Mouse (Mus musculus): ENCODE measurements around the gene Cdc14a. TPM values are rescaled to one million over a fixed set of nuclear protein-coding genes. Genes with fewer than 3 reads are reported as not detected.

The Cdc14a gene
- polyA plus RNA-seq, 1 experiment from 2014 or later = 4.0 TPM

GRCm38 (mm10) chr3:116333229-116333628 is 90.6 kb downstream of the Cdc14a start:
- H3K9ac ChIP-seq (ENCODE audit: low read depth, low read length) = no peak overlapping the region
- no peak for ATAC-seq
- H3K4me1 ChIP-seq (ENCODE audit: control insufficient read depth, insufficient read depth, low read length) = no peaks in the 10 kb centered on the region
- H3K36me3 ChIP-seq (ENCODE audit: control insufficient read depth, insufficient read depth, low read length) = no peaks in the 10 kb centered on the region
- H3K9me3 ChIP-seq (replicated peaks; ENCODE audit: control insufficient read depth, low read length, poor library complexity, severe bottlenecking) = no peaks in the 10 kb centered on the region
- no peak overlapping the region for H3K4me2 ChIP-seq (ENCODE audit: low read length)
- H3K27ac ChIP-seq (ENCODE audit: low read length) = no peak overlapping the region
- no peaks in the 10 kb centered on the region for H3K27me3 ChIP-seq (ENCODE audit: control insufficient read depth, insufficient read depth, low read depth, low read length)
- H3K4me3 ChIP-seq (ENCODE audit: low read depth, low read length) = no peak overlapping the region
- WGBS = 14% methylated on average over 7 of the region's 7 CpGs

GRCm38 (mm10) chr3:116331811-116332464 is 91.9 kb downstream of the Cdc14a start:
- H3K27ac ChIP-seq (ENCODE audit: low read length) = no peak overlapping the region
- ATAC-seq = peak; percentile 81
- H3K9ac ChIP-seq (ENCODE audit: low read depth, low read length) = no peak overlapping the region

GRCm38 (mm10) chr3:116329976-116330375 is 93.9 kb downstream of the Cdc14a start:
- no peaks in the 10 kb centered on the region for H3K36me3 ChIP-seq (ENCODE audit: control insufficient read depth, insufficient read depth, low read length)
- no peaks in the 10 kb centered on the region for H3K27me3 ChIP-seq (ENCODE audit: control insufficient read depth, insufficient read depth, low read depth, low read length)
- no peak overlapping the region for H3K27ac ChIP-seq (ENCODE audit: low read length)
- no peak for ATAC-seq
- no peak overlapping the region for H3K4me3 ChIP-seq (ENCODE audit: low read depth, low read length)
- WGBS = 78% methylated on average over 8 of the region's 8 CpGs
- H3K9ac ChIP-seq (ENCODE audit: low read depth, low read length) = no peak overlapping the region
- peaks cover 3% of the 10 kb centered on the region; the same call in 1 of the 2 replicates for H3K4me1 ChIP-seq (ENCODE audit: control insufficient read depth, insufficient read depth, low read length)
- no peaks in the 10 kb centered on the region for H3K9me3 ChIP-seq (replicated peaks; ENCODE audit: control insufficient read depth, low read length, poor library complexity, severe bottlenecking)
- no peak overlapping the region for H3K4me2 ChIP-seq (ENCODE audit: low read length)

More at GRCm38 (mm10) chr3:116331811-116332464, 91.9 kb downstream of the Cdc14a start:
- Histone ChIP-seq H3K4me3 (ENCODE audit: low read depth, low read length) (no peak overlapping the region), H3K4me1 (ENCODE audit: control insufficient read depth, insufficient read depth, low read length) (peaks cover 1% of the 10 kb centered on the region; the same call in 1 of the 2 replicates), H3K27me3 (ENCODE audit: control insufficient read depth, insufficient read depth, low read depth, low read length) (no peaks in the 10 kb centered on the region), H3K4me2 (ENCODE audit: low read length) (no peak overlapping the region), H3K9me3 (replicated peaks; ENCODE audit: control insufficient read depth, low read length, poor library complexity, severe bottlenecking) (no peaks in the 10 kb centered on the region), H3K36me3 (ENCODE audit: control insufficient read depth, insufficient read depth, low read length) (no peaks in the 10 kb centered on the region)
- 38% methylated on average over 8 of the region's 8 CpGs for WGBS

- Histone ChIP-seq H3K27me3 (ENCODE audit: control insufficient read depth, insufficient read depth, low read depth, low read length) (no peaks in the 10 kb centered on the region), H3K36me3 (ENCODE audit: control insufficient read depth, insufficient read depth, low read length) (no peaks in the 10 kb centered on the region), H3K27ac (ENCODE audit: low read length) (no peak overlapping the region), H3K4me3 (ENCODE audit: low read depth, low read length) (no peak overlapping the region), H3K9me3 (replicated peaks; ENCODE audit: control insufficient read depth, low read length, poor library complexity, severe bottlenecking) (no peaks in the 10 kb centered on the region), H3K9ac (ENCODE audit: low read depth, low read length) (no peak overlapping the region), H3K4me1 (ENCODE audit: control insufficient read depth, insufficient read depth, low read length) (peaks cover 8% of the 10 kb centered on the region; the same call in 1 of the 2 replicates), H3K4me2 (ENCODE audit: low read length) (no peak overlapping the region)
- no peak for ATAC-seq
- WGBS = 81% methylated on average over 18 of the region's 18 CpGs
Observed at GRCm38 (mm10) chr3:116329023-116329762, 94.6 kb downstream of the Cdc14a start.

GRCm38 (mm10) chr3:116327616-116328004 is 96.2 kb downstream of the Cdc14a start:
- H3K36me3 ChIP-seq (ENCODE audit: control insufficient read depth, insufficient read depth, low read length) = no peaks in the 10 kb centered on the region
- no peak overlapping the region for H3K9ac ChIP-seq (ENCODE audit: low read depth, low read length)
- WGBS = 51% methylated on average over 10 of the region's 10 CpGs
- peak overlapping the region; percentile 75 for H3K4me2 ChIP-seq (ENCODE audit: low read length)
- H3K9me3 ChIP-seq (replicated peaks; ENCODE audit: control insufficient read depth, low read length, poor library complexity, severe bottlenecking) = no peaks in the 10 kb centered on the region
- peak; percentile 33 for ATAC-seq
- H3K4me1 ChIP-seq (ENCODE audit: control insufficient read depth, insufficient read depth, low read length) = peaks cover 12% of the 10 kb centered on the region; the same call in 1 of the 2 replicates
- no peaks in the 10 kb centered on the region for H3K27me3 ChIP-seq (ENCODE audit: control insufficient read depth, insufficient read depth, low read depth, low read length)
- H3K4me3 ChIP-seq (ENCODE audit: low read depth, low read length) = no peak overlapping the region
- no peak overlapping the region for H3K27ac ChIP-seq (ENCODE audit: low read length)

- Histone ChIP-seq H3K27me3 (ENCODE audit: control insufficient read depth, insufficient read depth, low read depth, low read length) (no peaks in the 10 kb centered on the region), H3K4me2 (ENCODE audit: low read length) (peak overlapping the region; percentile 75), H3K9me3 (replicated peaks; ENCODE audit: control insufficient read depth, low read length, poor library complexity, severe bottlenecking) (no peaks in the 10 kb centered on the region), H3K4me3 (ENCODE audit: low read depth, low read length) (peak overlapping the region; percentile 36), H3K9ac (ENCODE audit: low read depth, low read length) (peak overlapping the region; percentile 55), H3K4me1 (ENCODE audit: control insufficient read depth, insufficient read depth, low read length) (peaks cover 12% of the 10 kb centered on the region; the same call in 1 of the 2 replicates), H3K36me3 (ENCODE audit: control insufficient read depth, insufficient read depth, low read length) (no peaks in the 10 kb centered on the region), H3K27ac (ENCODE audit: low read length) (0 out of 2 replicates have a peak overlapping the region, but pooled peaks have one; percentile 30)
- WGBS = 8% methylated on average over 23 of the region's 23 CpGs
- peak; percentile 89 for ATAC-seq
Observed at GRCm38 (mm10) chr3:116327001-116327615, 96.7 kb downstream of the Cdc14a start.

GRCm38 (mm10) chr3:116325501-116325900 is 98.3 kb downstream of the Cdc14a start:
- WGBS = 85% methylated on average over 2 of the region's 2 CpGs
- Histone ChIP-seq H3K9me3 (replicated peaks; ENCODE audit: control insufficient read depth, low read length, poor library complexity, severe bottlenecking) (no peaks in the 10 kb centered on the region), H3K27me3 (ENCODE audit: control insufficient read depth, insufficient read depth, low read depth, low read length) (no peaks in the 10 kb centered on the region), H3K36me3 (ENCODE audit: control insufficient read depth, insufficient read depth, low read length) (no peaks in the 10 kb centered on the region), H3K4me3 (ENCODE audit: low read depth, low read length) (no peak overlapping the region), H3K27ac (ENCODE audit: low read length) (no peak overlapping the region), H3K9ac (ENCODE audit: low read depth, low read length) (no peak overlapping the region), H3K4me1 (ENCODE audit: control insufficient read depth, insufficient read depth, low read length) (peaks cover 12% of the 10 kb centered on the region; the same call in 1 of the 2 replicates), H3K4me2 (ENCODE audit: low read length) (no peak overlapping the region)
- ATAC-seq = no peak

GRCm38 (mm10) chr3:116319696-116320095 is 104.1 kb downstream of the Cdc14a start:
- H3K4me3 ChIP-seq (ENCODE audit: low read depth, low read length) = no peak overlapping the region
- ATAC-seq = no peak
- 93% methylated on average over 5 of the region's 5 CpGs for WGBS
- H3K4me1 ChIP-seq (ENCODE audit: control insufficient read depth, insufficient read depth, low read length) = peaks cover 7% of the 10 kb centered on the region; the same call in 1 of the 2 replicates
- H3K27ac ChIP-seq (ENCODE audit: low read length) = no peak overlapping the region
- H3K9ac ChIP-seq (ENCODE audit: low read depth, low read length) = no peak overlapping the region
- no peaks in the 10 kb centered on the region for H3K36me3 ChIP-seq (ENCODE audit: control insufficient read depth, insufficient read depth, low read length)
- H3K4me2 ChIP-seq (ENCODE audit: low read length) = no peak overlapping the region
- H3K27me3 ChIP-seq (ENCODE audit: control insufficient read depth, insufficient read depth, low read depth, low read length) = no peaks in the 10 kb centered on the region
- no peaks in the 10 kb centered on the region for H3K9me3 ChIP-seq (replicated peaks; ENCODE audit: control insufficient read depth, low read length, poor library complexity, severe bottlenecking)
